ENCODE assay signal across 20 mouse cellular contexts in the genomic region with DNA sequence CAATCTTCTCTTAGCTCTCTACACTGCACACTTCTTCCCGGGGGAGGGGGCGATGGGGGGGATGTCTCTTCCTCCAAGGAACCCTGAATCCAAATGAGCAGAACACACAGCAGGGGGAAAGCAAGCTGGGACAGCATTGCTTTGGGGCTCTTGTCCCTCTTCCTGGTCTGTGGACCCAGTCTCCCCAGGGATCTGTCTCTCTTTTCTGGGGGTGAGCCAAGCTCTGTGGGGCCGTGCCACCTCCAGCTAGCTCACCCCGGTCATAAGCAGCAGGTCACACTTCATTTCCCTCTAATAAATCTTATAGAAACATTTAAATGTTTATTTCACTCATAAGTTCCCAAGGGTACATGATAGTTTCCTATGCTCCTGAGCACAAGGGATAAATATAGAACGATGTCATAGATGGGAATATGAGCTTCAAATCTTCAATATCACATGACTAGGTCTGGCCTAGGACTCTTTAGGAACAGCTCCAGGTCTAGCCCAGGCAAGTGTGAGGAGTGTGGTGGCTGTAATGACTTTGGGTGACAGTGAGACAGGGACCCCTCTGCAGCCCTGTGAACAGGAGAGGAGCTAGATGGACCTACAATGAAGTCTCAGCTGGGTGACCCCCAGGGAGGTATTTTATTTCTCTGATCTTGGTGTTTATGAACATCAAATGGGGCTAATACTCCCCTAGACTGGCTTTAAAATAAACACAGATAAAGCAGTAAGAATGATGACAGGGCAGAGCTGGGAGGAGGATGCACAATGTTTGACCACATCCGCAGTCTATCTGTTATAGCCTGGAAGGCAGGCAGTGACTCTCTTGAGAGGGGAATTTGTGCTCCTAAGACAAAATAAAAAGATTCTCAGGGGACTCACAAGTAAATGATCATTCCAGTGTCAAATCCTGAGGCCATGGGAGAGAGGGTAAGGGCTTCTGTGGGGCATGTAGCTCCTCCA. TPM values are rescaled to one million over a fixed set of nuclear protein-coding genes. Genes with fewer than 3 reads are reported as not detected.
DNase-seq lines count a peak whose midpoint lies in the region; ATAC-seq and TF ChIP-seq lines count a peak whose summit lies in the region.
"Had no signal": no experiment of that assay in that cellular context is flagged by ENCODE, and none has a peak within 500 bp of the region (broad histone marks: within the 10 kb centered on the region; RNA-seq: fewer than 3 reads in every experiment).

No protein-coding gene starts in this region.

- DNase-seq in lung, embryonic 14.5 days, result peak; percentile 51
- DNase-seq in lung, postnatal 10 days, result no peak
- DNase-seq in MEL-GATA-1-ER (ENCODE audit: extremely low read depth, low read depth), result peak; percentile 46
- DNase-seq in kidney, postnatal 25 days, result no peak
- DNase-seq in cerebellum, postnatal 4 days (ENCODE audit: low spot score in 2 of 2), result no peak
- DNase-seq: cerebellum, adult 2 months; cerebellum, postnatal 36 days; gastrocnemius, postnatal 10 days; heart, postnatal 36 days; layer of hippocampus, postnatal 36 days; liver; lung, adult 18-20 months; thymus, postnatal 36 days had no signal

- H3K36me3 ChIP-seq in lung, embryonic 14.5 days (ENCODE audit: insufficient read depth), result no peaks in the 10 kb centered on the region
- H3K36me3 ChIP-seq: forebrain, embryonic 12.5 days; heart, embryonic 12.5 days; hindbrain, embryonic 15.5 days had no signal

- ATAC-seq in lung, embryonic 14.5 days (ENCODE audit: insufficient read depth), result peak; percentile 83
- ATAC-seq in CD4-positive, CD25-positive, alpha-beta regulatory T cell, adult 4 months, result peak; percentile 78
- peak; percentile 45 for ATAC-seq in megakaryocyte progenitor cell, adult 5-6 weeks (replicated peaks; ENCODE audit: poor library complexity)
- ATAC-seq: intestine, postnatal 0 days had no signal

- peaks cover 4% of the 10 kb centered on the region for H3K4me1 ChIP-seq in lung, embryonic 14.5 days (ENCODE audit: insufficient read depth)
- H3K4me1 ChIP-seq: forebrain, embryonic 12.5 days; hindbrain, embryonic 15.5 days had no signal

- 54% methylated on average over 6 of the region's 6 CpGs for WGBS in lung, embryonic 14.5 days

- TF ChIP-seq CTCF in lung, embryonic 14.5 days (IDR thresholded peaks at IDR 0.05; ENCODE audit: low read depth), result no peak

- H3K27me3 ChIP-seq in lung, embryonic 14.5 days (ENCODE audit: insufficient read depth, low read length), result no peaks in the 10 kb centered on the region
- H3K27me3 ChIP-seq: forebrain, embryonic 12.5 days; heart, embryonic 12.5 days; hindbrain, embryonic 15.5 days had no signal

- no peaks in the 10 kb centered on the region for H3K9me3 ChIP-seq in lung, embryonic 14.5 days (ENCODE audit: low read depth, low read length)
- H3K9me3 ChIP-seq: forebrain, embryonic 12.5 days; heart, embryonic 12.5 days; hindbrain, embryonic 15.5 days had no signal

- H3K4me2 ChIP-seq in lung, embryonic 14.5 days, result no peak overlapping the region
- H3K4me2 ChIP-seq: forebrain, embryonic 12.5 days; heart, embryonic 12.5 days; hindbrain, embryonic 15.5 days; midbrain, embryonic 11.5 days had no signal

- 0 out of 2 replicates have a peak overlapping the region, but pooled peaks have one; percentile 33 for H3K27ac ChIP-seq in lung, embryonic 14.5 days (ENCODE audit: low read depth)
- H3K27ac ChIP-seq: forebrain, embryonic 12.5 days; hindbrain, embryonic 15.5 days had no signal

- no peak overlapping the region for H3K9ac ChIP-seq in lung, embryonic 14.5 days
- H3K9ac ChIP-seq: forebrain, embryonic 12.5 days; heart, embryonic 12.5 days; hindbrain, embryonic 15.5 days had no signal

- no peak overlapping the region for H3K4me3 ChIP-seq in lung, embryonic 14.5 days (ENCODE audit: low read depth, low read length)
- H3K4me3 ChIP-seq: forebrain, embryonic 12.5 days; heart, embryonic 12.5 days; hindbrain, embryonic 15.5 days had no signal

RNA-seq across cellular contexts. Expression of a gene that starts 46.2 kb away (rescaled TPM):
- polyA plus RNA-seq in lung, embryonic 14.5 days (2014; fragmentation: Nextera tagmentation; extraction: Ambion mirVana), result 15.2 and 15.8 TPM in 2 replicates
- under 1 TPM; 0.48 to 0.85 TPM for polyA plus RNA-seq in CD4-positive, CD25-positive, alpha-beta regulatory T cell, adult 4 months (2017; shearing (Covaris generic))
- 0.15 and 0.91 TPM in 2 replicates for total RNA-seq in megakaryocyte progenitor cell, adult 5-6 weeks (2015)
- total RNA-seq in megakaryocyte progenitor cell, adult 5-6 weeks (2017), result not detected in 2 replicates

Comparison
In these comparisons a context has a peak if more than half of its experiments do, and no peak if none do; other contexts are left out.
1. DNase-seq: peak in lung, embryonic 14.5 days (single experiment) and MEL-GATA-1-ER (single experiment); none in lung, postnatal 10 days (single experiment), kidney, postnatal 25 days (0 of 2) and cerebellum, postnatal 4 days (0 of 2).
2. Peak in every context shown above with its lines, with median percentiles within 50 percentile points of each other: ATAC-seq.